Mouse (Mus musculus) v-Abl transformed pro-B cells (cell line): Measurements from ENCODE around the gene Gprc5a.

Experiments
- in situ Hi-C, 2 experiments: fragments of 400-800 bp; cut with MboI; formaldehyde crosslinking; loops; one replicate each; pipeline ENCODE4 v1.15.1; 2025; ENCODE audit not compliant: unreplicated experiment in 2 of 2

The Gprc5a gene

GRCm38 (mm10) chr6:135069856-135070255 lies 4.4 kb downstream of the Gprc5a start:
- in situ Hi-C loops = no loop called here

DNA sequence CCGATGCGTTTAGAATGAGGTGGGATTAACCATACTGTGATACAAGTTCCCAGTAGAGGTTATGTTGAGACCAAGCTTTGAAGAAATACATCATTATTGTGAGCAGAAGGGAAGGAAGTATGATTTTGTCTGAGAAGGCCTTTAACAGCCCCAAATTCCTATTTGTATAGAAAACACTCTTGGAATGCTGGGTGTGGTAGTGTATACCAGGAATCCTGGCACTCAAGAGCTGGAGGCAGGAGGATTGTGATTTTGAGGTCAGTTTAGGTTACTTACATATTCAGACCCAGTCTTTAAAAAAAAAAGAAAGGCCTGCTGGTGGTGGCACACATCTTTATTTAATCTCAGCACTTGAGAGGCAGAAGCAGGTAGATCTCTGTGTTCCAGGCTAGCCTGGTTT lies 4.9 kb downstream of the Gprc5a start:
- in situ Hi-C loops = no loop called here

DNA sequence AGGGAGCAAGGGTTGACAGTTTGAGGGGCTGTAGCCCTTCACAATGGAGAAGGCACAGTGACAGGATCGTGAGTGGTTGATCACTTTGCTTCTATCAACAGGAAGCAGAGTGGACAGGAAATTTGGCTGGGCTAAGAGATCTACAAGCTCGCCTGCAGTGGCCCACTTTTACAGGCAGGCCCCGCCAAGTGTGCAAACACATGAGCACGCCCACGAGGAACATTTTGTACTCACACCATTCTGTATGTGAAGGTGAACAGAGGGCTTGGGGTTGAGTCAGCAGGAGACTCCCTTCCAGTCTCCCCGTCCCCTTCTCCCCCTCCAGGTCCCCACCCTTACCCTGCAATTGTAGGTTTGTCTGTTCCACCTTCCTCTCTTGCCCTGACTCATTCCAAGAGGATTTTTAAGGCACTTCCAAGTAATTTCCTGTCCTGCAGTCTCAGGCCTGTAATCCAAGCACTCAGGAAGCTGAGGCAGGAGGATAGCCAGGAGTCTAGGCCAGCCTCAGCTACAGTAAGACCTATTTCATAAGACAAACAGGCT lies 9.0 kb downstream of the Gprc5a start:
- in situ Hi-C loops = no loop called here

- in situ Hi-C loops = loop anchor here (25.0 kb wide), 4 partner anchors 1011 to 1911 kb away; no protein-coding TSS in a partner anchor
Measured at GRCm38 (mm10) chr6:135076202-135076601, 10.8 kb downstream of the Gprc5a start.

DNA sequence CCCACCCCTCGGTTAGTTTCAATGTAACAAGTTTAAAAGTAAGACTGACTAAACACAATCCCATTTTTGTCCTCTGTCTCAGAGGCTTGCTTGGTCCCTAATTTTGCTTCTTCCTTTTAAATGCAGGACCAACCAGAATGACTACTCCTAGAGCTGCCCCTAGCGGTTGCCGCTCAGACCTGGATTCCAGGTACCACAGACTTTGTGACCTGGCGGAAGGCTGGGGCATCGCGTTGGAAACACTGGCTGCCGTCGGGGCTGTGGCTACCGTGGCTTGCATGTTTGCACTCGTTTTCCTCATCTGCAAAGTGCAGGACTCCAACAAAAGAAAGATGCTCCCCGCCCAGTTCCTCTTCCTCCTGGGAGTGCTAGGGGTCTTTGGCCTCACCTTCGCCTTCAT lies 13.0 kb downstream of the Gprc5a start:
- in situ Hi-C loops = loop anchor here (25.0 kb wide), 4 partner anchors 1009 to 1909 kb away; no protein-coding TSS in a partner anchor

DNA sequence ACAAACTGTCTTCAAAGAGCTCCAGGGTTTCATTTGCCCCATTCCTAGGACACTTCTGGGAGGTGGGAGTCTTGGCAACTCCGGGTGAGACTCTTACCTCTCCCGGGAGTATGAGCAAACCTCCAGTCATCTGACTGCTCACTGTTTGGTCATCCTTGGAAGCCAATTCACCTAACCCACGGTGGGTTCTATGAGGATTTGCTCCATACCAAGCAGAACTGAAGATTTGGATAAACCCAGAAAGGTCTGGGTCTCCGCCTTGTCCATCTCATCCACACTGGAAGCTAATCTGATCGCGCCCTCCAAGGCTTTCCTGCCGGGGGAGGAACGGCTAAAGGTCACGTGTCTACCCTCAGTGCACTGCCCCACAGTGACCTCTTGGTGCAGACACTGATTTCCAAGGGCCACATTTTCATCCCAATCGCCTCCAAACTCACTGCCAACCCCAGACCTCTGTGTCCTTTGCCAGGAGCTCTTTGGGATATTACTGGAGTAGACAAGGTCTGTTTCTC lies 18.6 kb downstream of the Gprc5a start:
- in situ Hi-C loops = loop anchor here (10.0 to 25.0 kb wide), 5 partner anchors 161 to 1903 kb away; no protein-coding TSS in a partner anchor

DNA sequence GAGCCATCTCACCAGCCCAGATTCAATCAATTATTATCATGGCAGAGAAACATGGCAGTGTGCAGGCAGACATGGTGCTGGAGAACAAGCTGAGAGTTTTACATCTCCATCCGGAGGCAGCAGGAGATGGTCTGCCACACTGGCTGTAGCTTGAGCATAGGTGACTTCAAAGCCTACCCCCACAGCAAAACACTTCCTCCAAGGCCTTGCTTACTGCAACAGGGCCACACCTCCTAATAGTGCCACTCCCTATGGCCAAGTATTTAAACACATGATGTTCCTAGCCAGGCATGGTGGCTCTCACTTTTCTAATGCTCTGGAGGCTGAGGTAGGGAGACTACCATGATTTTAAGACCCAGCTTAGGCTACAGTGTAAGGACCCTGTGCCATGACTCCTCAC lies 20.3 kb downstream of the Gprc5a start:
- in situ Hi-C loops = loop anchor here (5.0 to 25.0 kb wide), 7 partner anchors 159 to 1902 kb away; no protein-coding TSS in a partner anchor

DNA sequence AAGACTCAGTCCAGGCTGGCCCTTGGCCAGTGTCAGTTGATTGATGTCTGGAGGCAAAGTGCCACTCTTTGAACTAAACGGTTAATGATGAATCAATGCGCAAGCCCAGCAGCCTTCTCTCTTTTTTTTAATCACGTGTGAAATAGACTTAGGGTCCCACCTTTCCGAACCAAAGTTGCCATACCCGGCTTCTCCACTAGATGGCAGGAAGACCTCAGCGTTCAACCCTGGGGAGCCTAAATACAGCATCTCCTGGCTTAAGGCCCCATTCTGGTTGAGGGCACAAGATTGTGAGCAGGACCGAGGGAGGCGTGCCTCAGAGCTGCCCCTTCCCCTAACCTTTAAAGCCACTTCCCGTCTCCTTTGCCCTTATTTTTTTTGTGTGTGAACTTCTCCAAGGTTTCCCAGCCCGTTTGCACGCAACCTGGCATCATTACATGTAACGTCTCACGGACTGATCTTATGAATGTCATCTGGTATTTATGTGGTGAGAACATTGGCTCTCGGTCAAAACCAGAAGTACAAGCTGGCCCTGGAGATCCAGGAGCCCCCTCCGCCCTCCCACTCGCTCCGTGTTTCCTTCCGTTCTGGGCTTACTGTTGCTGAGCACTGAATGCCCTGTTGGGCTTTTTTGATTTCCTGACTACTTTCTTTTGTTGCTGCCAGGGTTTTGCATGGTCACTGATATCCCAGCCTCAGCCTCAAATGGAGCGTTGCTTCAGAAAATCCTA lies 22.4 kb downstream of the Gprc5a start:
- in situ Hi-C loops = loop anchor here (5.0 to 25.0 kb wide), 7 partner anchors 157 to 1899 kb away; no protein-coding TSS in a partner anchor

- in situ Hi-C loops = loop anchor here (5.0 to 25.0 kb wide), 8 partner anchors 155 to 1898 kb away; no protein-coding TSS in a partner anchor
Measured at GRCm38 (mm10) chr6:135089786-135090185, 24.3 kb downstream of the Gprc5a start.

- in situ Hi-C loops = loop anchor here (5.0 to 25.0 kb wide), 5 partner anchors 157 to 1897 kb away; no protein-coding TSS in a partner anchor
Measured at GRCm38 (mm10) chr6:135090661-135091060, 25.2 kb downstream of the Gprc5a start.

GRCm38 (mm10) chr6:135092798-135093470 lies 27.5 kb downstream of the Gprc5a start:
- in situ Hi-C loops = loop anchor here (5.0 to 25.0 kb wide), 5 partner anchors 154 to 1894 kb away; no protein-coding TSS in a partner anchor

DNA sequence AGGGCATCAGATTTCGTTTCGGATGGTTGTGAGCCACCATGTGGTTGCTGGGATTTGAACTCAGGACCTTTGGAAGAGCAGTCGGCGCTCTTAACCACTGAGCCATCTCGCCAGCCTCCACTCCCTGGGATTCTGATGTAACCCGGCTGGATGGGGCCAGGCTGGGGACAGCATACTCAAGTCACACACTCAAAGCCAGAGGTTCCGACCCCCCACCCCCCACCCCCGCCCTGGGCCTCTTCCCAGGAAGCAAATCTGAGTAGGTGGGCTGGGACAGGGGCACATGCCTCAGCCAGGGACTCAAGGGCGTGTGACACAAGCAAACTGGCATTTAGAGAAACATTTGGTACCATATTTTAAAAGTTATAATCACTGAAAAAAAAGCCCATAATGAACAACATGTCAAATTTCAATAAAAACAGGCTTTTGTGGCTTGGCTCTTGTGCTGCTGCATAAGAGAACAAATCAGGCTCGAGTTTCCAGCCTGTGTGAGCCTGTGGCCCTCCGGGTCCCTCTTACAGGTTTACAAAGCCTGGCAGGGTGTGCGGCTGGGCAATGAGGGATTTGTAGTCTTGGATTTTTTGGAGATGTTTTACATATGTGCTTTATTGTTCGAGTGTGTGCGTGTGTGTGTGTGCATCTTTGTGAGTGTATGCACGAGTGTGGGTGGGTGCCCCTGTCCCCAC lies 35.5 kb downstream of the Gprc5a start:
- in situ Hi-C loops = no loop called here

DNA sequence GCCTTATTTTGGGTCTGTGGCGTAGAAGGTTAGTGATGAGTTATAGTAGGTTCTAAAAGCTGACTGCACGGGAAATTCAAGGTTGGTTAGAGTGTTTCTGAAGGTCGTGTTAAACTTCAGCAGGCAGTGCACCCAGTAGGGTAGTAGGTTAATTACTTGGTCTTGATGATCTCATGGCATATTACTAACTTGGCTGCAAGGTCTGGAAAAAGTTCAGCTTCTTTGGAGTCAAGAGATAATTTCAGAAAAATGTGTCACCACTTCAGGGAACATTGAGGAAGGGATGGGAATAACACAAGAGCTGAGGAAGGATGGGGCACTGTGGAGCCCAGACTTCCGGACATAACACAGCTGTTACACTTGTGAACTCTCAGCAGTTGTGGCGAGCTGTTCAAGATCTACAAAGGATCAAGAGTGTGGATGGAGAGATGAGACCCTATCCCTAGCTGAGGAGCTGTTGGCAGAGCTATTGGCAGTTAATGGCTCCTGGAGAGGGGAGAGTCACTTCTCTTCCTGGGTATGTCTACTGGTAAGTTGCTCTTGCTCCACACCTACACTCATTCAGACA lies 37.4 kb downstream of the Gprc5a start:
- in situ Hi-C loops = no loop called here

- in situ Hi-C loops = no loop called here
Measured at GRCm38 (mm10) chr6:135107014-135107413, 41.6 kb downstream of the Gprc5a start.

GRCm38 (mm10) chr6:135112411-135113113 lies 47.1 kb downstream of the Gprc5a start:
- in situ Hi-C loops = no loop called here

DNA sequence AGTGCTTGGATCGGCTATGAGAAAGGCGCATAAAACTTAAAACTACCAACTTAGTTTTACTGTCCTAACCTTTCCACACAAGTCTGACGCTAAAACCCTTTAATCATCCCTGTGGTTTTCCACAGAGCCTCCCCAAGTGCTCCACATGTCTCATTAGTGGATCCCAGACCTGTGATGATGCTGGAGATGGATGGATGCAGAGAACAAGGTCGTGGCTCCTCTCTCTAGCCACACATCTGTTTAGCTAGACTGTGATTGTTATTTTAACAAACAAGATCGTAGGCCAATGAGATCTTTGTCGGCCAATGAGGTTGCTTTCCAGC lies 47.6 kb downstream of the Gprc5a start:
- in situ Hi-C loops = no loop called here

- in situ Hi-C loops = no loop called here
Measured at GRCm38 (mm10) chr6:135116479-135116878, 51.0 kb downstream of the Gprc5a start.

DNA sequence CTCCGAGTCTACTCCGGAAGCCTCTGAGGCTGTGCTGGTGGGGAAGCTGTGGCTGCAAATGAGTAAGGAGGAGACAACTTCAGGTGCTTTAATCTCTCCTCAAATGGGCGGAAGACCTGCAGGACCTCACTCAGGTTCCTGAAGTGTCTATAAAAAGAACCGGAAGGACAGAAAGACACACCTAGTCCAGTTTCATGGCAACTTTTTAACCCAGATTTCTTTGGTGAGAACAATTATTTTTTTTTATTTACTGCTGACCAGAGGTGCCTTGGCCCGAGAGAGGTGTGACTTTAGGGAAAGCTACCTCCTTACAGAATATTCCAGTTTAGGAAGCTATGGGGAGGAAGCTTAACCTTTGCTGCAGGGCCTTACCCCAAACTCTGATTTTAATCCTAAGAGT lies 52.7 kb downstream of the Gprc5a start, which contains the start of gene Gprc5d:
Gene Gprc5d (minus strand): TSS at position 101 of the 400 bp plus-strand sequence.
- in situ Hi-C loops = no loop called here

- in situ Hi-C loops = loop anchor here in 1 of 2 experiments (25.0 kb wide), 1 partner anchor 688 kb away; no protein-coding TSS in a partner anchor
Measured at GRCm38 (mm10) chr6:135124755-135125380, 59.4 kb downstream of the Gprc5a start.
